Mouse (Mus musculus) MEL (cell line): ENCODE data around the gene Mthfd2l.

Experiments used
- HCFC1 ChIP-seq: IDR thresholded peaks from 2 replicates; pipeline ENCODE4 v1.6.1; 2012; ENCODE audit warnings: low read depth, mild to moderate bottlenecking, inconsistent platforms, low read length, improper control_type of control experiment, moderate library complexity
- POLR2A ChIP-seq, 2 experiments: IDR thresholded peaks; 2 replicates each; pipeline ENCODE4 v1.6.1; 2011 to 2012; ENCODE audit warnings: low read length in 2 of 2, mild to moderate bottlenecking in 2 of 2, control low read depth in 1 of 2, improper control_type of control experiment in 1 of 2, low read depth in 1 of 2, moderate library complexity in 1 of 2; ENCODE audit not compliant: control insufficient read depth in 1 of 2, insufficient read depth in 1 of 2, poor library complexity in 1 of 2
- TAL1 ChIP-seq: IDR thresholded peaks from 2 replicates; pipeline ENCODE4 v1.6.1; 2012; ENCODE audit warnings: mild to moderate bottlenecking, inconsistent platforms, low read length, moderate library complexity, mixed read lengths
- USF1 ChIP-seq: IDR thresholded peaks from 2 replicates; pipeline ENCODE4 v1.6.1; 2014; ENCODE audit warnings: low read depth, mild to moderate bottlenecking, inconsistent platforms, low read length, improper control_type of control experiment, moderate library complexity

DNA sequence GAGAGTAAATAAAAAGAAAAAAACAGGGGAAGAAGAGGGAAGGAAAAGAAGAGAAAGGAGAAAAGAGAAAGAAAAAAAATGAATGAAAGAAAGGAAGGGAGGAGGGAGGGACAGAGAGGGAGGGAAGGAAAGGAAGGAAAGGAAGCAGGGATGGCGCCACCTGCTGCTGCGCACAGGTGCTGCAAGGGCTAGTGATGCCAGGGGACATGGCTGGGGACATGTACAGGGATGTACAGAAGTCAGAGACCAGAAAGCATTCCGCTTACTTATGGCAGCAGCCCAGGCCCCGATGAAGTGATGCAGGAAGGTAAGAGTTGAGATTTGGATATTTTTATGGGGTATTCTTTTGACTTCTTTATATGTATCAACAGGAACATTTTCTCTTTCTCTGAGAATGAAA is 33.4 kb downstream of the Mthfd2l start:
- no peak for TF ChIP-seq TAL1
- TF ChIP-seq USF1: no peak
- no peak for TF ChIP-seq POLR2A (IDR thresholded peaks at IDR 0.05; ENCODE audit: control insufficient read depth in 1 of 2, insufficient read depth in 1 of 2, low read depth in 1 of 2, low read length in 2 of 2, poor library complexity in 1 of 2)
- TF ChIP-seq HCFC1: no peak
